Mouse (Mus musculus) embryonic facial prominence, embryonic 15.5 days (tissue): ENCODE results near the gene Srsf3. TPM values are rescaled to one million over a fixed set of nuclear protein-coding genes. Genes with fewer than 3 reads are reported as not detected.

Experiments
- ATAC-seq: fragments of 200-750 bp; cut with Nextera tagmentation; 2 replicates; pipeline ENCODE4 v1.8.0; 2017; ENCODE audit warnings: low read depth, moderate TSS enrichment; ENCODE audit not compliant: insufficient number of reproducible peaks, low FRiP score, low TSS enrichment
- H3K27ac ChIP-seq: fragments of 300-500 bp; sonication (generic); replicated peaks from 2 replicates; pipeline ENCODE4 v1.5.1; 2015; ENCODE audit warnings: mild to moderate bottlenecking, inconsistent platforms
- H3K27me3 ChIP-seq: fragments of 300-500 bp; sonication (generic); 2 replicates; pipeline ENCODE4 v1.6.1; 2015; ENCODE audit warnings: inconsistent platforms
- H3K36me3 ChIP-seq: fragments of 300-500 bp; sonication (generic); 2 replicates; pipeline ENCODE4 v1.6.1; 2015; ENCODE audit warnings: mild to moderate bottlenecking, inconsistent platforms
- H3K4me1 ChIP-seq: fragments of 300-500 bp; sonication (generic); 2 replicates; pipeline ENCODE4 v1.6.1; 2015; ENCODE audit warnings: inconsistent platforms
- H3K4me2 ChIP-seq: fragments of 300-500 bp; sonication (generic); replicated peaks from 2 replicates; pipeline ENCODE4 v1.6.1; 2015; ENCODE audit warnings: mild to moderate bottlenecking, inconsistent platforms
- H3K4me3 ChIP-seq: fragments of 300-500 bp; sonication (generic); replicated peaks from 2 replicates; pipeline ENCODE4 v1.5.1; 2015; ENCODE audit warnings: mild to moderate bottlenecking, inconsistent platforms
- H3K9ac ChIP-seq: fragments of 300-500 bp; sonication (generic); 2 replicates; pipeline ENCODE4 v1.6.1; 2015; ENCODE audit warnings: inconsistent platforms
- H3K9me3 ChIP-seq: fragments of 300-500 bp; sonication (generic); replicated peaks from 2 replicates; pipeline ENCODE4 v1.6.1; 2016; ENCODE audit warnings: inconsistent platforms
- WGBS: fragments of 180-500 bp; shearing (Covaris S2); methylation state at CpG from one replicate; pipeline ENCODE4 v1.1.7; 2015; 5-methylcytosine and 5-hydroxymethylcytosine counted together
- polyA plus RNA-seq: library from polyadenylated mRNA; unstranded; fragments of >200 nt; fragmentation: Nextera tagmentation; extraction: Ambion mirVana; gene quantifications from 2 replicates; pipeline ENCODE4 v1.2.1, GENCODE M21; 2015

Gene Srsf3
- polyA plus RNA-seq, 1 experiment from 2014 or later, result 485 TPM

- peak overlapping the region; percentile 41 for H3K4me2 ChIP-seq
- H3K4me3 ChIP-seq, result peak overlapping the region; percentile 13
- H3K36me3 ChIP-seq, result no peaks in the 10 kb centered on the region
- ATAC-seq, result no peak; the same call in 1 of the 2 replicates
- H3K27ac ChIP-seq, result peak overlapping the region; percentile 44; the same call in 1 of the 2 replicates
- H3K9ac ChIP-seq, result no peak overlapping the region
- H3K27me3 ChIP-seq, result peaks cover 10% of the 10 kb centered on the region
- H3K9me3 ChIP-seq, result no peaks in the 10 kb centered on the region
- peaks cover 32% of the 10 kb centered on the region for H3K4me1 ChIP-seq
- 6% methylated on average over 22 of the region's 23 CpGs for WGBS
Measured at GRCm38 (mm10) chr17:29080758-29081617, 48.6 kb downstream of the Srsf3 start.

- WGBS, result 6% methylated on average over 21 of the region's 21 CpGs
- ATAC-seq, result no peak
- Histone ChIP-seq H3K27ac (peak overlapping the region; percentile 44), H3K36me3 (no peaks in the 10 kb centered on the region), H3K27me3 (peaks cover 10% of the 10 kb centered on the region), H3K9me3 (no peaks in the 10 kb centered on the region), H3K4me3 (peak overlapping the region; percentile 13), H3K4me1 (peaks cover 32% of the 10 kb centered on the region), H3K9ac (peak overlapping the region; percentile 6), H3K4me2 (peak overlapping the region; percentile 41)
Measured at GRCm38 (mm10) chr17:29081618-29082381, 49.4 kb downstream of the Srsf3 start.

GRCm38 (mm10) chr17:29083586-29083985 is 51.2 kb downstream of the Srsf3 start:
- Histone ChIP-seq H3K36me3 (no peaks in the 10 kb centered on the region), H3K27me3 (peaks cover 10% of the 10 kb centered on the region), H3K4me2 (no peak overlapping the region), H3K4me3 (no peak overlapping the region), H3K27ac (no peak overlapping the region), H3K4me1 (peaks cover 25% of the 10 kb centered on the region), H3K9ac (no peak overlapping the region), H3K9me3 (no peaks in the 10 kb centered on the region)
- WGBS, result 87% methylated on average over 8 of the region's 8 CpGs
- no peak for ATAC-seq

GRCm38 (mm10) chr17:29084656-29085055 is 52.2 kb downstream of the Srsf3 start:
- Histone ChIP-seq H3K4me3 (no peak overlapping the region), H3K4me1 (peaks cover 18% of the 10 kb centered on the region), H3K4me2 (no peak overlapping the region), H3K9me3 (no peaks in the 10 kb centered on the region), H3K36me3 (no peaks in the 10 kb centered on the region), H3K27ac (no peak overlapping the region), H3K27me3 (peaks cover 10% of the 10 kb centered on the region), H3K9ac (no peak overlapping the region)
- 84% methylated on average over 7 of the region's 7 CpGs for WGBS
- no peak for ATAC-seq

- peaks cover 10% of the 10 kb centered on the region for H3K27me3 ChIP-seq
- no peak for ATAC-seq
- H3K9ac ChIP-seq, result no peak overlapping the region
- peaks cover 18% of the 10 kb centered on the region for H3K4me1 ChIP-seq
- H3K4me2 ChIP-seq, result no peak overlapping the region
- H3K4me3 ChIP-seq, result no peak overlapping the region
- no peak overlapping the region for H3K27ac ChIP-seq
- no peaks in the 10 kb centered on the region for H3K9me3 ChIP-seq
- 72% methylated on average over 10 of the region's 10 CpGs for WGBS
- H3K36me3 ChIP-seq, result no peaks in the 10 kb centered on the region
Measured at GRCm38 (mm10) chr17:29085266-29085665, 52.8 kb downstream of the Srsf3 start.

- no peak overlapping the region for H3K9ac ChIP-seq
- no peak for ATAC-seq
- H3K27me3 ChIP-seq, result 0 out of 2 replicates have a peak, but pooled peaks cover 5% of the 10 kb centered on the region
- peaks cover 5% of the 10 kb centered on the region for H3K4me1 ChIP-seq
- H3K4me2 ChIP-seq, result no peak overlapping the region
- H3K9me3 ChIP-seq, result no peaks in the 10 kb centered on the region
- WGBS, result 68% methylated on average over 4 of the region's 4 CpGs
- H3K4me3 ChIP-seq, result no peak overlapping the region
- H3K36me3 ChIP-seq, result no peaks in the 10 kb centered on the region
- H3K27ac ChIP-seq, result no peak overlapping the region
Measured at GRCm38 (mm10) chr17:29086916-29087315, 54.5 kb downstream of the Srsf3 start.

GRCm38 (mm10) chr17:29090776-29091175 is 58.3 kb downstream of the Srsf3 start, which contains the start of gene Cdkn1a:
Gene Cdkn1a, plus strand, starts transcription at chr17:29090976.
- no peak within 1 kb of the TSS for H3K27ac ChIP-seq
- H3K4me3 ChIP-seq, result no peak within 1 kb of the TSS
- H3K9ac ChIP-seq, result no peak within 1 kb of the TSS
- H3K36me3 ChIP-seq, result no peaks in the 10 kb centered on the region
- no peak for ATAC-seq
- H3K27me3 ChIP-seq, result peaks cover 12% of the 10 kb centered on the region
- no peaks in the 10 kb centered on the region for H3K9me3 ChIP-seq
- peaks cover 23% of the 10 kb centered on the region for H3K4me1 ChIP-seq
- H3K4me2 ChIP-seq, result no peak within 1 kb of the TSS
- WGBS, result 61% methylated on average over 3 of the region's 3 CpGs

GRCm38 (mm10) chr17:29091348-29091944 is 59.0 kb downstream of the Srsf3 start:
- H3K36me3 ChIP-seq, result no peaks in the 10 kb centered on the region
- H3K4me1 ChIP-seq, result peaks cover 25% of the 10 kb centered on the region
- no peak overlapping the region for H3K9ac ChIP-seq
- no peak overlapping the region for H3K4me2 ChIP-seq
- H3K9me3 ChIP-seq, result no peaks in the 10 kb centered on the region
- no peak overlapping the region for H3K4me3 ChIP-seq
- WGBS, result 30% methylated on average over 6 of the region's 6 CpGs
- ATAC-seq, result no peak
- H3K27me3 ChIP-seq, result peaks cover 12% of the 10 kb centered on the region
- H3K27ac ChIP-seq, result no peak overlapping the region

- H3K27ac ChIP-seq, result no peak overlapping the region
- H3K36me3 ChIP-seq, result no peaks in the 10 kb centered on the region
- 62% methylated on average over 5 of the region's 5 CpGs for WGBS
- H3K9me3 ChIP-seq, result no peaks in the 10 kb centered on the region
- H3K4me1 ChIP-seq, result peaks cover 32% of the 10 kb centered on the region
- H3K27me3 ChIP-seq, result peaks cover 12% of the 10 kb centered on the region
- no peak overlapping the region for H3K4me2 ChIP-seq
- H3K4me3 ChIP-seq, result no peak overlapping the region
- H3K9ac ChIP-seq, result no peak overlapping the region
- ATAC-seq, result no peak
Measured at GRCm38 (mm10) chr17:29092497-29092896, 60.1 kb downstream of the Srsf3 start.
